Mouse (Mus musculus) urinary bladder, postnatal 10 days (tissue): ENCODE results near the gene Mettl8.

Experiments used
- DNase-seq: peaks from one replicate; pipeline ENCODE4 v3.0.0; 2022; ENCODE audit warnings: low spot score

The Mettl8 gene

DNA sequence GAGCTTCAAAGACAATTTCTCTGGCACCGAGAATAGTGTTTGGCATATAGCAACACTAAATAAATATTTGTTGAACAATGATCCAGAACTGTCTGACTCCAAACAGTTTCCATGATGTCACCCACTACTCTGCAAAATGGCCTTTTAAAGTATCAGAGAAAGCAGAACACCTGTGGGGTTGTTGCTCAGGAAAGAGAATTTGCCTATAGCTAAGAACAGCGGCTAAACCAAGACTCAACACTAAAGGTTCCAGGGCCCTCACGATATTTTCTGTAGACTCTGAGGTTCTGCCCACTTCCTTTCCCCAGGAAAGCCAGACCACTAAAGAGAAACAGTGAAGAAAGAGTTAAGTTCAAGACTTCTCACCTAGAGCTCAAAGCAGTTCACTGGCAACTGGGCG lies 122.4 kb downstream of the Mettl8 start:
- DNase-seq, result no peak

DNA sequence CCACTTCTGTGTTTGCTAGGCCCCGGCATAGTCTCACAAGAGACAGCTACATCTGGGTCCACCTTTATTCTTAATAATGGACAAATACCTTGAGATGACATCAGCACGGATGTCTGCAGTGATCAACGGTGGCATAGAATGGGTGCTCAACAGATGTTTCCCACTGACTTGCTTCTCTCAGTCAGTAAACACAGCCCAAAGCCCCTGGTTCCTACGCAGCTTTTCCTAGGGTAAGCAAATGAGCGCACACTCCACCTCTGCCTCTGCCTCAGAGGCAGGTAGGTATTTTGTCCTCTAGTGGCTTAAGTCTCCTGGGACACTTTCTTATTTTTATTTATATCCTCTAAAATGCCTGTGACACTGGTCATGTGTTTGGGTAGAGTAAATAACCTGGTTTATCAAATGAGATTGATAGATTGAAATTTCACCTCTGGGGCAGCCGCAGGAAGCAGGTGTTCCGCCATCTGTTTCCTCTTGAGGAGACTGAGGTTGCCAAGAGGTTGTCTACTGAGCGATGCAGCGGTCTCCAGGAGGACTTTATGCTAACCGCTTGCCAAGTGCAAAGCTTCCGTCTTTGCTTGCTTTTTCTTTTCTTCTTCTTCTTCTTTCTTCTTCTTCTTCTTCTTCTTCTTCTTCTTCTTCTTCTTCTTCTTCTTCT lies 124.6 kb downstream of the Mettl8 start:
- no peak for DNase-seq

DNA sequence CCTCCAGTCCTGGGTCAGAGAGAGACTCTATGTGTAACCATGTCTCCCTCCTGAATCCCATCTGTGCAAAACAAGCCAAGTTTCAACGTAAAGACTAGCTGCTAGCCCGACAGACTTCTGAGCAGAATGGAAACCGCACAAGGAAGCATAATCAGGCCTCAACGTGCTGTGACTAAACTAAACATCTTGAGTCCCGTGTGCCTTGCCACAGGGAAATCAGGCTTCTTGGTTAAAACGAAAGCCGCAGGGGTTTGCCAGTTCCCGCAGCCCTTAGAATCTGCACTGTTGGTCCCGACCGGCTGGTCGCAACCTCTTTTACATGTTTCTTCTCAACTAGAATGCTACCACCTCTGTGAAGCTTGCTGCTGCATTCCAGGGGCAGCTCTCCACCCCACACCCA lies 125.7 kb downstream of the Mettl8 start:
- DNase-seq, result no peak

DNA sequence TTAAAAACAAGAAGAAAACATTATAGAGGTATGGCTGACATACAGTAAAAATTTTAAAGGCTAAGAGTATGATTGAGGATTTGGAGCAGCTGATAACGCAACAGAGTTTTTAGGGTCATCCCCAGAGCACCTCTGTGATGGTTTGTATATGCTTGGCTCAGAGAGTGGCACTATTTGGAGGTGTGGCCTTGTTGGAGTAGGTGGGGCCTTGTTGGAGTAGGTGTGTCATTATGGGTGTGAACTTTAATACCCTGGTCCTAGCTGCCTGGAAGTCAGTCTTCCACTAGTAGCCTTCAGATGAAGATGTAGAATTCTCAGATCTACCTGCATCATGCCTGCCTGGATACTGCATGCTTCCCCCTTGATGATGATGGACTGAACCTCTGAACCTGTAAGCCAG lies 131.3 kb downstream of the Mettl8 start:
- DNase-seq, result no peak

DNA sequence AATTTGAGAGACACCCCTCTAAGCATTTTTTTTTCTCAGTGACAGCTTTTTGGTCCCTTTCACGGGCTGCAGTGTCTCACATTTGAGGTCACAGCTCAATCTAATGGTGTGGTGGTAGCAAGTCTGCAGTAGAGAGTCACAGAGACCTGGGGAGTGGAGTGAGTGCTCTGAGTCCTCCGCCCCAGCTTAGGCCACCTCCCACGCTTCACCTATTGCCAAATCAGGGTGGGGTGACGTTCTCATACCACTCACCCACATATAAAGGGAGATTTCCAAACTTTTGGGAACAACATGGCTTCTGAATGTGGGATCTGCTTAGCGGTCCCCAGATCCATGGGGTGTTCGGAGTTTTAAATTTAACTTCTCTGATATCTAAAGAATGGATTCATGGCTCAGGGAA lies 132.6 kb downstream of the Mettl8 start:
- DNase-seq, result no peak

DNA sequence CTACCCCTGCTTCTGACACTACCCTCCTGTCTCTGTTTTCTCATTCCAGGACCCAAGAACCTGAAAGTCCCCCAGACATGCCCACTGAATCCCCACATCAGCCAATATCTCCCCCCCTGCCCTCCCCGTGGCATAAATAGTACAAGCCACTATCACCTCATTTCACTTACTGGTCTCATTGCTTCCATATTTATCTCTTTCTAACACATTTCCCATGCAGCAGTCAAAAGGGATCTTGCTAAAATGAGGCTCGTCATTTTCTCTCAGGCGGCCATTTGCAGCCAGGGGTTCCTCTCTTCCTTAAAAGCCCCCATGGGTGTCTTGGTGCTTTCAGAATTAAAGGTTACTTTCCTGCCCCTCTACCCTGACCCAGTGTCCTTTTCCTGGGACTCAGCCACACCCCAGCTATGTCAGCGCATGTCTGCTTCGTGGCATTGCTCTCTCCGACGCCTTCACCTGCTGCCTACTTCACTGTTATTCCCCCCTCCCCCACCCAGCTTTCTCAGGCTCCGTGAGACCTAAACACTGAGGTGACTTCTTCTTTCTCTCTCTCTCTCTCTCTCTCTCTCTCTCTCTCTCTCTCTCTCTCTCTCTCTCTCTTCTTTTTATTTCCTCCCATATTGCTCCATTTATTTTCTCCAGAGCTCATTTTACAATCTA lies 134.3 kb downstream of the Mettl8 start:
- DNase-seq, result no peak

DNA sequence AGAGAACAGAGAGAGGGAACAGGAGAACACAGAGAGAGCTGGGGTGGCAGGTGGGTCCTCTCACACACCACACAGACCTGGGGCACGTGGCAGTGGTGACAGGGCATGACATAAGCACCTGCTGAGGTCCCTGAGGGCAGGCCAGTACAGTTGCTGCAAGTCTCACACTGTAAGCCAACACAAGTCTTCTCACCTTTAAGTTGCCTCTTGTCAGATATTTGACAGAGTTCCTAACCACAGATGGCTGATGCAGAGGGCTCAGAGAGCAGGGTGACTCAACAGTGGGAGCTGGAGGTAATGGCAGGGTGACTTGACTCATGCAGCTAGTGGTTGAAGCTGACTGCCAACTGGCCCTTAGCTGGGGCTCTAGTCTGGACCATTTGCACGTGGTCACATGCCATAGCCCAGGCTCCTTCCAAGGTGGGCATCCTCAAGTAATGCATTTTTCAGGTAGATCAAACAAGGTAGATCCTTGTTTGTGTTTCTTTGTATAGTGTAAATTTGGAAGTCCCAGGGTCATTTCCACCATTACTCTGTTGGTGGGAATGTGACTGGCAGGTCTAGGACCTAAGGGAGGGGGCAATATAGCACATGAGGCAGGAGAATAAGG lies 135.4 kb downstream of the Mettl8 start:
- DNase-seq, result no peak

DNA sequence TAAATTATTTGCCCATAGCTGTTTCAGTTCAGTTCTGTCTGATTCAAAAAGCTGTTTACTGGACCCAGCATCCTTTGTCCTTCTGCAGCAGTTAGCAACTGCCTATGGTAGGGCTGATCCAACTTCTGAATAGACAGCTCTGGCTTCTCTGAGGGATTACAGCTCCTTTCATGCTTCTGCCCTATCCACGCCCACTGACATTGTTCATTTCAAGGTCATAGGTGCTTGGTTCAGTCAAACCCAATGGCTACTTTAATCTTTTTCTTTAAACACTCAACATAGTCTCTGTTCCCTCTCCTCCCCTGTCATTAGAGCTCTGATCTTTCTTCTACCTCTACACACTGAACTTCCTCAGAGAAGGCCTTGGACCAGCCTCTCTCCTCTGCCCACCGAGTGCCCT lies 136.9 kb downstream of the Mettl8 start:
- no peak for DNase-seq
